Mouse (Mus musculus) embryo, embryonic 10 days (tissue): ENCODE data around the gene Ifnl3.
"Not testable (repeated sequence)": the region's sequence is repeated elsewhere in the genome, so short reads cannot be mapped to it uniquely, and the experiment has no call there.

Experiments used
- DNase-seq: peaks from one replicate; pipeline ENCODE4 v3.0.0-alpha.2; 2015; ENCODE audit warnings: low spot score

Gene Ifnl3

GRCm38 (mm10) chr7:28522536-28522935 is at the start of gene Ifnl3:
Gene Ifnl3, plus strand, starts transcription at chr7:28522836.
- not testable (repeated sequence) for DNase-seq

GRCm38 (mm10) chr7:28476191-28476590 is 46.4 kb upstream of the Ifnl3 start:
- DNase-seq = no peak

- no peak for DNase-seq
Observed at GRCm38 (mm10) chr7:28477363-28477762, 45.3 kb upstream of the Ifnl3 start.

GRCm38 (mm10) chr7:28478854-28479253 is 43.8 kb upstream of the Ifnl3 start:
- DNase-seq = peak; percentile 13

GRCm38 (mm10) chr7:28482854-28483253 is 39.8 kb upstream of the Ifnl3 start:
- DNase-seq = no peak

GRCm38 (mm10) chr7:28484192-28484591 is 38.4 kb upstream of the Ifnl3 start:
- DNase-seq = peak; percentile 44

- no peak for DNase-seq
Observed at GRCm38 (mm10) chr7:28488030-28488491, 34.6 kb upstream of the Ifnl3 start.

GRCm38 (mm10) chr7:28490410-28490809 is 32.2 kb upstream of the Ifnl3 start:
- DNase-seq = peak; percentile 81

- DNase-seq = no peak
Observed at GRCm38 (mm10) chr7:28490903-28491302, 31.7 kb upstream of the Ifnl3 start.

- no peak for DNase-seq
Observed at GRCm38 (mm10) chr7:28492310-28492709, 30.3 kb upstream of the Ifnl3 start.

GRCm38 (mm10) chr7:28495426-28495825 is 27.2 kb upstream of the Ifnl3 start:
- DNase-seq = no peak

GRCm38 (mm10) chr7:28505585-28505984 is 17.1 kb upstream of the Ifnl3 start:
- peak; percentile 62 for DNase-seq

- DNase-seq = not testable (repeated sequence)
Observed at GRCm38 (mm10) chr7:28509121-28509520, 13.5 kb upstream of the Ifnl3 start.

- not testable (repeated sequence) for DNase-seq
Observed at GRCm38 (mm10) chr7:28510405-28510974, 12.1 kb upstream of the Ifnl3 start, which contains the start of gene Ifnl2. Gene Ifnl2, minus strand, starts transcription at chr7:28510455.

- DNase-seq = no peak
Observed at GRCm38 (mm10) chr7:28511441-28511840, 11.2 kb upstream of the Ifnl3 start.

- DNase-seq = peak; percentile 80
Observed at GRCm38 (mm10) chr7:28527922-28528719, 5.5 kb downstream of the Ifnl3 start.

GRCm38 (mm10) chr7:28532005-28532404 is 9.4 kb downstream of the Ifnl3 start:
- no peak for DNase-seq

- DNase-seq = not testable (repeated sequence)
Observed at GRCm38 (mm10) chr7:28538886-28539285, 16.2 kb downstream of the Ifnl3 start.

- no peak for DNase-seq
Observed at GRCm38 (mm10) chr7:28540526-28540925, 17.9 kb downstream of the Ifnl3 start, which contains the start of gene Sycn. Gene Sycn, plus strand, starts transcription at chr7:28540885.

- DNase-seq = peak; percentile 68
Observed at GRCm38 (mm10) chr7:28544051-28544601, 21.5 kb downstream of the Ifnl3 start.

- DNase-seq = peak; percentile 72
Observed at GRCm38 (mm10) chr7:28545048-28545890, 22.6 kb downstream of the Ifnl3 start.

GRCm38 (mm10) chr7:28545891-28546210 is 23.2 kb downstream of the Ifnl3 start:
- no peak for DNase-seq
